Mouse (Mus musculus): ENCODE results near the gene Syncrip. TPM values are rescaled to one million over a fixed set of nuclear protein-coding genes. Genes with fewer than 3 reads are reported as not detected.

The Syncrip gene
- polyA plus RNA-seq, 1 experiment: 7.2 TPM

DNA sequence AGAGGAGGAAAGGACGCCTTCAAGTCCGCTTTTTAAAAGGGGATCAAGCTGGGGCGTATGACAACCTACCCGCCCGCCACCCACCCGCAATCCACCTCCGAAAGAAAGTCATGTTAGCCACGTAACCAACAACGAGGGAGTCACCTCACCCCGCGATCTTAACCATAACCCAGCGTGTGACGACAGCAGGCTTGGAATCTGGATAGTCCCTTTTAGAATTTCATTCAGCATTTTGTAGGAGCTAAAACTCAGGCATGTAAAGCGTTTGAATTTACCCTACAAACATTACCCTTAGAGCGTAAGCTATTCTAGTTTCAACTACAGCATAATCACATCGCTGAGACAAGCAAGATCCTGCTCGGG, 43.2 kb downstream of the Syncrip start:
- TF ChIP-seq CTCF (conservative IDR thresholded peaks at IDR 0.05; ENCODE audit: insufficient read depth, insufficient read length, low read depth, low read length) (no peak), POLR2A (IDR thresholded peaks at IDR 0.05; ENCODE audit: low read depth, low read length) (no peak)
- Histone ChIP-seq H3K27ac (ENCODE audit: insufficient read depth, low read depth, low read length) (peak overlapping the region; percentile 17), H3K27me3 (replicated peaks; ENCODE audit: control insufficient read depth, insufficient read depth, low read length) (no peaks in the 10 kb centered on the region), H3K4me3 (ENCODE audit: insufficient read depth, low read depth, low read length) (peak overlapping the region; percentile 92), H3K4me1 (ENCODE audit: control insufficient read depth, insufficient read depth, low read length) (peaks cover 4% of the 10 kb centered on the region; the same call in 1 of the 2 replicates), H3K36me3 (ENCODE audit: control insufficient read depth, insufficient read depth, low read length) (peaks cover 1% of the 10 kb centered on the region; the same call in 1 of the 2 replicates)
- WGBS: under 1% methylated on average over 17 of the region's 17 CpGs
- DNase-seq: no peak

DNA sequence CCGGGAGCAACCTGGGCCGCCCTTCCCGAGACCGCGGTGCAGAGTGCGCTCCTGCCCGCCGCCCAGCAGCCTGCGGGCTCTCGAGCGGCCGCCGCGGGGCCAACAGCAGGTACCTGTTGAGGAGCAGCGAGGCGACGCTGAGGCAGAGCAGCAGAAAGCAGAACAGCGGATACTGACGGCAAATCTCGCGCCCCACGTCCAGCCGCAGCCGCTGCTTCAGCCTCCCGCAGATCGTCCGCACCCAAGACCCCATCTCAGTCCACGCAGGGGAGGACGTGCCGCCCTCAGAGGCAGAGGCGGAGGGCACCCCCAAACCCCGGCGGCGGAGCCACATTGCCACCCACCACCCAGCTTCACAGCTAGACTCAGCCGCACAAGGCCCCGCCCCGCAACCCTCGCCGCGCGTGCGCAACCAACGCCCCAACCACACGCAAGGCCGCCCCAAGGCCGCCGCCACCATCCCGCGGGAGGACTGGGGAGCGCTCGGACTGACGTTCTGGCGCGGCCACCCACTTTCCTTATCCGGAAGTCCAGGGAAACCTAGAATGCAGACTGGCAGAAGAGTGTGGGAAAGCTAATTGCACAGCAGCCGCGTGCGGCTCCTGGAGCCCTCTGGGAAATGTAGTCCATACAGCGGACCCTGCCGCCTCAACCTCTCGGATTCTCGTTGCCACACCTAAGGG, 43.7 kb downstream of the Syncrip start, which contains the start of gene Snx14:
TSS of gene Snx14 (minus strand) at position 404 of the 683 bp plus-strand sequence.
- DNase-seq: peak; percentile 98
- H3K36me3 ChIP-seq (ENCODE audit: control insufficient read depth, insufficient read depth, low read length): peaks cover 1% of the 10 kb centered on the region; the same call in 1 of the 2 replicates
- no peaks in the 10 kb centered on the region for H3K27me3 ChIP-seq (replicated peaks; ENCODE audit: control insufficient read depth, insufficient read depth, low read length)
- peaks cover 4% of the 10 kb centered on the region; the same call in 1 of the 2 replicates for H3K4me1 ChIP-seq (ENCODE audit: control insufficient read depth, insufficient read depth, low read length)
- peak within 1 kb of the TSS; percentile 71 for H3K27ac ChIP-seq (ENCODE audit: insufficient read depth, low read depth, low read length)
- TF ChIP-seq CTCF (conservative IDR thresholded peaks at IDR 0.05; ENCODE audit: insufficient read depth, insufficient read length, low read depth, low read length) (no peak), POLR2A (IDR thresholded peaks at IDR 0.05; ENCODE audit: low read depth, low read length) (peak; percentile 49)
- under 1% methylated on average over 62 of the region's 62 CpGs for WGBS
- H3K4me3 ChIP-seq (ENCODE audit: insufficient read depth, low read depth, low read length): peak within 1 kb of the TSS; percentile 92

DNA sequence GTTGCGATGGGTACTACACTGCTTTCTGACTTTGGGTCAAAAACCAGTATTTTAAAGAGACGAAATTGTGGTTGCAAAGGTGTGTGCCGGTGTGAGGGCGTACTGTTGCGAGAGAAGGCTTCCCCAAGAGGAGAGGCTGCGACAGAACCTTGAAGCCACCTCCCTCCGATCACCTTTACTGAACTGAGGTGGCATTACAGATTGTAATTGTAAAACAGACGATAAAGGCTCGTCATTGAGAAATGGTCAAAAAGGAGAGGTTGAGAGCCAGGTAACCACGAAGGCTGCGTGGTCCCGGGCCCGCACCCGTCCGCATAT, 44.2 kb downstream of the Syncrip start:
- DNase-seq: no peak
- TF ChIP-seq CTCF (conservative IDR thresholded peaks at IDR 0.05; ENCODE audit: insufficient read depth, insufficient read length, low read depth, low read length) (no peak), POLR2A (IDR thresholded peaks at IDR 0.05; ENCODE audit: low read depth, low read length) (no peak)
- 1% methylated on average over 15 of the region's 15 CpGs for WGBS
- Histone ChIP-seq H3K4me3 (ENCODE audit: insufficient read depth, low read depth, low read length) (peak overlapping the region; percentile 92), H3K27ac (ENCODE audit: insufficient read depth, low read depth, low read length) (peak overlapping the region; percentile 71), H3K27me3 (replicated peaks; ENCODE audit: control insufficient read depth, insufficient read depth, low read length) (no peaks in the 10 kb centered on the region), H3K36me3 (ENCODE audit: control insufficient read depth, insufficient read depth, low read length) (peaks cover 1% of the 10 kb centered on the region; the same call in 1 of the 2 replicates), H3K4me1 (ENCODE audit: control insufficient read depth, insufficient read depth, low read length) (peaks cover 4% of the 10 kb centered on the region; the same call in 1 of the 2 replicates)

DNA sequence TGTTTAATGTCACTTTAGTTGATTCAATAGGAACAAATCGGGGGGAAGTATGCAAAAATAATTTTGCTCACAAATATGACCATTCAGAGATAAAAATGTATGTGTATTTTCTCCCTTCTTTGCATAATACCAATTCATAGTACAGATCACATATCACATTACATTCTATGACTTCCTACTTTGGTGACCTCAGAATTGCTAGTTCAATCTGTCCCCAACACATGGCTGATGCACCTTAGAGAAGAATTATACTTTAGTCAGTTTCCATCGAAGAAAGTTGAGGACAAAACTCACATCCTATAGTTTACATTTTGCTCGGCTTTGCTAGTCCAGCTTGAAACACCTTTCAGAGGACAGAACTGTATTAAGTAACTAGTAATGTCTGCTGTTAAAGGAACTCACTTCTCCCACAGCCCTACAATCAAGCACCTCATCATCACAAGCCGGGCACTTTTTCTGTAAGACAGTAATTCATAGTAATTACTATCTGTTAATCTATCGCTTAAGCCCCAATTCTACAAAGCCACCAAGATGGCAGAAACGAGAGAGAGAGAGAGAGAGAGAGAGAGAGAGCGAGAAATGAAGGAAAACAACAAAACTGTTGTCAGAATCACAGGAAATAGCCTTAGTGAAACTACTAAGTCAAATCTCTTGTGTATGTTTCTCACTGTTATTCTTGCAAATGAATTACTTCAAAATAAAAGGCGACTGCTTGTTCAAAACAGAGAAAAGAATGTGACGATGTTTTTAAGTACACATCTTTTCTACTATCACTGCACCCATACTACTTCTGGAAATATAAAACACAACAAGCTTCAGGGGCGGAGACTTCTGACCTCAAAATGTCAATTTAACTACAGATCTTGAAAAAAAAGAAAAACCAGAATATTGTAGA, 44.8 kb downstream of the Syncrip start:
- DNase-seq: no peak
- 29% methylated on average over 10 of the region's 10 CpGs for WGBS
- peaks cover 4% of the 10 kb centered on the region; the same call in 1 of the 2 replicates for H3K4me1 ChIP-seq (ENCODE audit: control insufficient read depth, insufficient read depth, low read length)
- H3K27me3 ChIP-seq (replicated peaks; ENCODE audit: control insufficient read depth, insufficient read depth, low read length): no peaks in the 10 kb centered on the region
- TF ChIP-seq CTCF (conservative IDR thresholded peaks at IDR 0.05; ENCODE audit: insufficient read depth, insufficient read length, low read depth, low read length) (no peak), POLR2A (IDR thresholded peaks at IDR 0.05; ENCODE audit: low read depth, low read length) (no peak)
- peak overlapping the region; percentile 92 for H3K4me3 ChIP-seq (ENCODE audit: insufficient read depth, low read depth, low read length)
- no peaks in the 10 kb centered on the region for H3K36me3 ChIP-seq (ENCODE audit: control insufficient read depth, insufficient read depth, low read length)
- H3K27ac ChIP-seq (ENCODE audit: insufficient read depth, low read depth, low read length): peak overlapping the region; percentile 71; the same call in 1 of the 2 replicates

DNA sequence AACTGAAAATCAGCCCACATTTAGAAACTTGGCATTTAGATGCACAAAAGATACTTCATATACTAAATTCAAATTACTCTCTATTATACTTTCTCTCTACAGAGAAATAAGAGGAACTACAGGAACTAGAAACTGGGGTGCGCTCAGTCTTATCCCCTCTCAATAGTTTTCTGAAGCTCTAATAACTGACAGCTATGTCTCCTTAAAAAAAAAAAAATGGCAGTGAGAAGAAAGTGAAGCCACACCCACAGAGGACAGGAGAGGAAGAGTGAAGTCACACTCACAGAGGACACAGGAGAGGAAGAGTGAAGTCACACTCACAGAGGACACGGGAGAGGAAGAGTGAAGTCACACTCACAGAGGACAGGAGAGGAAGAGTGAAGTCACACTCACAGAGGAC, 58.0 kb downstream of the Syncrip start:
- Histone ChIP-seq H3K4me3 (ENCODE audit: insufficient read depth, low read depth, low read length) (no peak overlapping the region), H3K4me1 (ENCODE audit: control insufficient read depth, insufficient read depth, low read length) (no peaks in the 10 kb centered on the region), H3K27me3 (replicated peaks; ENCODE audit: control insufficient read depth, insufficient read depth, low read length) (no peaks in the 10 kb centered on the region), H3K36me3 (ENCODE audit: control insufficient read depth, insufficient read depth, low read length) (no peaks in the 10 kb centered on the region), H3K27ac (ENCODE audit: insufficient read depth, low read depth, low read length) (no peak overlapping the region)
- no peak for TF ChIP-seq POLR2A (IDR thresholded peaks at IDR 0.05; ENCODE audit: low read depth, low read length)
- no peak for TF ChIP-seq CTCF (conservative IDR thresholded peaks at IDR 0.05; ENCODE audit: insufficient read depth, insufficient read length, low read depth, low read length)
- WGBS: 79% methylated on average over 2 of the region's 2 CpGs
- DNase-seq: no peak

DNA sequence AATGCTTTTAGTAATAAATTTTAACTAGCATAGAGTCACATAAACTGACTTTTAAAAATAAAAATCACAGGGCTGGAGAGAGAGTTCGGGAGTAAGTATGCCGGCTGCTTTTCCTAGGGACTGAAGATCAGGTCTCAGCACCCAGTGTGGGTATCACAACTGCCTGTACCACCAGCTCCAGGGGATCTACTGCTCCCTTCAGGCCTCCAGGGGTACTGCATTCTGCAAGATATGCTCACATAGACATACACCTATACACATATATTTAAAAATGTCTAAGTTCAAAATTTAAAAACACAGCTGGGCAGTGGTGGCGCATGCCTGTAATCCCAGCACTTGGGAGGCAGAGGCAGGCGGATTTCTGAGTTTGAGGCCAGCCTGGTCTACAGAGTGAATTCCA, 59.9 kb downstream of the Syncrip start:
- H3K4me1 ChIP-seq (ENCODE audit: control insufficient read depth, insufficient read depth, low read length): no peaks in the 10 kb centered on the region
- H3K27me3 ChIP-seq (replicated peaks; ENCODE audit: control insufficient read depth, insufficient read depth, low read length): no peaks in the 10 kb centered on the region
- no peak overlapping the region for H3K27ac ChIP-seq (ENCODE audit: insufficient read depth, low read depth, low read length)
- TF ChIP-seq POLR2A (IDR thresholded peaks at IDR 0.05; ENCODE audit: low read depth, low read length): no peak
- no peak for TF ChIP-seq CTCF (conservative IDR thresholded peaks at IDR 0.05; ENCODE audit: insufficient read depth, insufficient read length, low read depth, low read length)
- no peak overlapping the region for H3K4me3 ChIP-seq (ENCODE audit: insufficient read depth, low read depth, low read length)
- H3K36me3 ChIP-seq (ENCODE audit: control insufficient read depth, insufficient read depth, low read length): 0 out of 2 replicates have a peak, but pooled peaks cover 1% of the 10 kb centered on the region
- no peak for DNase-seq
- 97% methylated on average over 4 of the region's 4 CpGs for WGBS

DNA sequence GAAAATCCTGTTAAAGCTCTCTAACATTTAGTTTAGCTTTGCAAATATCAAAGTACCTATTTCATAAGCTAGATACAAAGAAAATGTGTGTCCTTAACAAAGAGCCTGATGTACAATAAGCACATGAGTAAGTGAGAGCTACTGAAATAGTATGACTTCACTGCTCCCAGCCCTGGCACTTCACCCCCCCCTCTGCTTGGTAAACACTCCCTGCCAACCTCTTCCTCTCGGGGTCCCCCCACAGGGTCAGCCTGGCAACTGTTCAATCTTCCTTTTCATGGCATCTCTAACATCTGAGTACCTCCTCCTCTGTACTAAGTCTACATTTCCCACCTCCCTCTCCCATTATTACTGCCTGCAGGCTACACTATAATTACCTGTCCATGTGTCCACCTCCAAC, 65.6 kb downstream of the Syncrip start:
- WGBS: 61% methylated on average over 1 of the region's 1 CpGs
- Histone ChIP-seq H3K27ac (ENCODE audit: insufficient read depth, low read depth, low read length) (no peak overlapping the region), H3K36me3 (ENCODE audit: control insufficient read depth, insufficient read depth, low read length) (0 out of 2 replicates have a peak, but pooled peaks cover 1% of the 10 kb centered on the region), H3K4me3 (ENCODE audit: insufficient read depth, low read depth, low read length) (no peak overlapping the region), H3K4me1 (ENCODE audit: control insufficient read depth, insufficient read depth, low read length) (no peaks in the 10 kb centered on the region), H3K27me3 (replicated peaks; ENCODE audit: control insufficient read depth, insufficient read depth, low read length) (no peaks in the 10 kb centered on the region)
- DNase-seq: no peak
- no peak for TF ChIP-seq CTCF (conservative IDR thresholded peaks at IDR 0.05; ENCODE audit: insufficient read depth, insufficient read length, low read depth, low read length)
- TF ChIP-seq POLR2A (IDR thresholded peaks at IDR 0.05; ENCODE audit: low read depth, low read length): no peak
